Mouse (Mus musculus): ENCODE results near the gene Plcb4. TPM values are rescaled to one million over a fixed set of nuclear protein-coding genes. Genes with fewer than 3 reads are reported as not detected.
"Not testable (repeated sequence)": the region's sequence is repeated elsewhere in the genome, so short reads cannot be mapped to it uniquely, and the experiment has no call there.

The Plcb4 gene
- polyA plus RNA-seq, 1 experiment from 2014 or later, result 28.5 TPM

DNA sequence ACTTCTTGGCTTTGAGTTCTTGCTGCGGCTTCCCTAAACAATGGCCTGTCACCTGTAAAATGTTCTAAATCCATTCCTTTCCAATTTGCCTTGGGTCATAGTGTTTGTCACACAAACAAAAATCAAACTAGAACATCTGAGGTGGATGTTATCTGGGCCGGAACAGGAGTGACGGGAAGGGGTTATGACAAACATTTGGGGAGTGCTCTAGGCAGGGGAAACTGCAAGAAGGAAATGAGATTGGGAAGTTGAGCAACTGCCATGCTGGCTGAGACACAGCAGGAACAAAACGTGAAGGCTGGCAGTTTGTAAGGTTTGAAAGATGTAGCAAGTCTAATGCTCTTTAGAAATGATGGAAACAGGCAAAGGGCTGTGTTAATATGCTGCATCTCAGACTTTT lies 66.6 kb downstream of the Plcb4 start:
- Histone ChIP-seq H3K4me2 (replicated peaks) (no peak overlapping the region), H3K4me1 (peaks cover 14% of the 10 kb centered on the region), H3K27me3 (no peaks in the 10 kb centered on the region), H3K9me3 (no peaks in the 10 kb centered on the region), H3K9ac (replicated peaks) (no peak overlapping the region), H3K27ac (replicated peaks) (no peak overlapping the region), H3K4me3 (no peak overlapping the region), H3K36me3 (no peaks in the 10 kb centered on the region)
- WGBS, result 83% methylated on average over 4 of the region's 4 CpGs
- no peak for ATAC-seq (ENCODE audit: low FRiP score, low read depth)

DNA sequence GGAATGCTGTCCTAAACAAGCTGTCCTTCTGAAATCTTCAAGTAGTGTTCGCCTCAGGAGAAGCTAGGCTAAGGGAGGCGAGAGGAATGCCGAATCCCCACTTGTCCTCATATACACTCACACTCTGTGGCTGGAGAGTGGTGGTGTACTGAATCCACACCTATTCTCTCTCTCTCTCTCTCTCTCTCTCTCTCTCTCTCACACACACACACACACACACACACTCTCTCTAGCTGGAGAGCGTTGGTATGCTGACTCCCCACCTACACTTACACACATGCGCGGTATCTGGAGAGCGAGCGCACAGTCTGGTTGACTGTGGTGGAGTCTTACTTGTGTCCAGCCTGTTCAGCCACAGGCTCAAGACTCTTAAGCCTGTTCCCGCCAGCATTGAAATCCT lies 68.3 kb downstream of the Plcb4 start:
- H3K4me2 ChIP-seq (replicated peaks), result no peak overlapping the region
- H3K27ac ChIP-seq (replicated peaks), result no peak overlapping the region
- WGBS, result 89% methylated on average over 9 of the region's 9 CpGs
- H3K9me3 ChIP-seq, result no peaks in the 10 kb centered on the region
- H3K4me3 ChIP-seq, result no peak overlapping the region
- peaks cover 7% of the 10 kb centered on the region for H3K4me1 ChIP-seq
- H3K36me3 ChIP-seq, result no peaks in the 10 kb centered on the region
- no peak overlapping the region for H3K9ac ChIP-seq (replicated peaks)
- no peaks in the 10 kb centered on the region for H3K27me3 ChIP-seq
- ATAC-seq (ENCODE audit: low FRiP score, low read depth), result no peak

DNA sequence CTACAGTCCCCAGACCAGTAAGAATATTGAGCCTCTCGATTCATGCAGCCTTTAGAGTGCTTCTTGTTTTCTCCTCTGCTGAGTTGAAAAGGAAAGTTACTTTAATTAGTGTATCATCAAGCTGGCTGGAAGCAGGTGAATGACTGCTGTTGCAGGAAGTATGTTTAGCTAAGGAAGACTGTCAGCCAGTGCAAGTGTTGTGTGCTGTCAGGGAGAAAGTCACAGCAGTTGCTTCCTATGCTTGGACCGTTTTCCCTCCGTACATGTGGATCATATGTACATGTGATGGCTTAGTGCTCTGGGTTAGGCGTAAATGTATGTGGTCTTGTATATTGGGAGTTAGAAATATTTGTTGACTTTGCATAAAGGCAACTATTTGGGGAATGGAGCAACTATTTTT lies 69.1 kb downstream of the Plcb4 start:
- no peaks in the 10 kb centered on the region for H3K27me3 ChIP-seq
- 93% methylated on average over 4 of the region's 4 CpGs for WGBS
- H3K36me3 ChIP-seq, result no peaks in the 10 kb centered on the region
- no peak overlapping the region for H3K4me2 ChIP-seq (replicated peaks)
- no peak overlapping the region for H3K27ac ChIP-seq (replicated peaks)
- H3K4me1 ChIP-seq, result no peaks in the 10 kb centered on the region
- ATAC-seq (ENCODE audit: low FRiP score, low read depth), result no peak
- no peaks in the 10 kb centered on the region for H3K9me3 ChIP-seq
- H3K4me3 ChIP-seq, result no peak overlapping the region
- no peak overlapping the region for H3K9ac ChIP-seq (replicated peaks)

DNA sequence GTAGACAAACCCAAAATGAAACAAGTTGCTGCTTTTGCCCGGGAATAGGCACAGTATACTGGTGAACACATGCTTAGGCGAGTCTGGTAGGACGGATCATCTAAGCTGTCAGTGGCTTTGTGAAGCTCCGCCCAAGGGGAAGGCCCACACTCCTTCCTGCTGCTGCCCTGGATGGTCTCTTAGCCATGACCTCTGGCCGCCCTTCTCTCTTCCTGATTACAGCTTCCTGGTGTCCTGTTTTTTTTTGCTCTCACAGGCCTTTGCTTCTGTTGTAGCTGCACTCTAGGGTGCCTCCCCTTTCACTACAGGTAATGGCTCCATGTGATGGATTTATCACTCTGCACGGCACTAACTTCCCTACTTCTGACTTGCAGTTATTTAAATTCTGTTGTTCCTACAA lies 72.8 kb downstream of the Plcb4 start:
- H3K9me3 ChIP-seq, result no peaks in the 10 kb centered on the region
- H3K4me1 ChIP-seq, result peaks cover 11% of the 10 kb centered on the region
- no peak overlapping the region for H3K27ac ChIP-seq (replicated peaks)
- H3K4me3 ChIP-seq, result no peak overlapping the region
- no peak for ATAC-seq (ENCODE audit: low FRiP score, low read depth)
- WGBS, result 66% methylated on average over 6 of the region's 6 CpGs
- H3K9ac ChIP-seq (replicated peaks), result no peak overlapping the region
- H3K4me2 ChIP-seq (replicated peaks), result no peak overlapping the region
- no peaks in the 10 kb centered on the region for H3K36me3 ChIP-seq
- H3K27me3 ChIP-seq, result no peaks in the 10 kb centered on the region

DNA sequence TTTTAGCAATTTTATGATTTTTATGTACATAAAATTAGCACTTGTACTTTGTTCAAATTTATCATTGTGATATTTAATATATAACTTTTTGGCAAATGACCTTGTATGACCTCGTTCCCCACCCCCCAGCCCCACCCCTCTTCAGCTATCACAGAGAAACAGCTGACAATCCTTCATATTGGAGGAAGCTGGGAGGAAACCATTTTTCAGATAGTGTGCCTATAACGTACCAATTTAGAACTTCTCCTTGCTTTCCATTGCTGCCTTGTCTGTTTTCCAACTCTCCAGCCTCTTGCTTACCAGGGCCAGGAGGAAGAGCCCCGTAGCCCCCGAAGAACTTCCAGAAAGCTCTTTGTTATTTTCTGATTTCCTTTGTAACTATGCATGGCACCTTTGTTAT lies 73.8 kb downstream of the Plcb4 start:
- no peak overlapping the region for H3K4me3 ChIP-seq
- H3K9me3 ChIP-seq, result no peaks in the 10 kb centered on the region
- H3K27ac ChIP-seq (replicated peaks), result no peak overlapping the region
- WGBS, result 72% methylated on average over 4 of the region's 4 CpGs
- no peak for ATAC-seq (ENCODE audit: low FRiP score, low read depth)
- no peak overlapping the region for H3K9ac ChIP-seq (replicated peaks)
- no peaks in the 10 kb centered on the region for H3K27me3 ChIP-seq
- H3K4me2 ChIP-seq (replicated peaks), result no peak overlapping the region
- peaks cover 11% of the 10 kb centered on the region for H3K4me1 ChIP-seq
- H3K36me3 ChIP-seq, result no peaks in the 10 kb centered on the region

DNA sequence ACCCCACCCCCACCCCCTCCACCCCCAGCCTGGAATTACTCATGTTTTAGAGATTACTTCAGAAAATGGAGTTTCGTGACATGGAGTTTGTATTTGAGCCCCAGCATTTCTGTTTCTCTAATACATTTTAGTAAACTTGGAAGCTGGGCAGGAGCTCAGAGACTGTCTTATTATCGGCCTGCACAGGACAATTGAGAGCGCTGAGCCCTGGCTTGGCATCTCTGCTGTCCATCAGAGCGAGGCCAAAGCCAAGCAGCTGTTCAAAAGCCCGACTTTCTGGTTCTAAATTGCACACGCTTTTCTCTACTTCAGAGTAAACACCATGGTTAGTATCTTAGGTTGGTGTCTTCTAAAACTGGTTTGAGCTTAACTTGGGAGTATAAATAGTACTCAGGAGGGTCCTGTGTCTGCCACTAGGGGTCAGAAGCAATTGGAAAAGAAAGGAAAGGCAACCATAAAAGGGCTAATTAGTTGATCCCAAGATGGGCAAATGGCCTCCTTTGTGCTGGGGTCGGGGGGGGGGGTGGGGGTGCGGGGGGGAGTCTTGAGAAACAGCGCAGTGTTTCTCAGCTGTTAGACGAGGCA lies 75.2 kb downstream of the Plcb4 start:
- Histone ChIP-seq H3K9ac (replicated peaks) (no peak overlapping the region), H3K9me3 (no peaks in the 10 kb centered on the region), H3K27me3 (no peaks in the 10 kb centered on the region), H3K4me3 (no peak overlapping the region), H3K36me3 (no peaks in the 10 kb centered on the region), H3K27ac (replicated peaks) (no peak overlapping the region), H3K4me1 (peaks cover 11% of the 10 kb centered on the region), H3K4me2 (replicated peaks) (no peak overlapping the region)
- ATAC-seq (ENCODE audit: low FRiP score, low read depth), result no peak
- 45% methylated on average over 10 of the region's 10 CpGs for WGBS

DNA sequence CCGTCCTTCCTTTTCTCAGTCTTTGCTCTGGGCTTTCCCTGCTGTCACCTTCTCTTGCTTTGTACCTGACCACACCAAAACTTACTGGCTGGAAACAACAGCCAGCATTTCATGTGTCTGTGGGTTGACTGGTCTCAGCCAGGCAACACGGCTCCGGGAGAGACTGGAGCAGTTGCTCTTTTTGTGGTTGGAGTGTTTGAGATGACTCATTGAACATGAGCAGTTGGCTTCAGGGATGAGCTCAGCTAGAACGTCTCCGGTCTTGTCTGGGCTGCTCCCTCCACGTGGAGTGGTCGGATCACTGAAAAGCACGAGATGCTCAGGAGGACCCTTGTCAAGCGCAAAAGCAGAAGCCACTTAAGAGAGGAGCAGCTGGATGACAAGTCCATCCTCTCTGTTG lies 78.7 kb downstream of the Plcb4 start:
- WGBS, result 91% methylated on average over 9 of the region's 9 CpGs
- H3K4me1 ChIP-seq, result peaks cover 11% of the 10 kb centered on the region
- H3K9me3 ChIP-seq, result no peaks in the 10 kb centered on the region
- ATAC-seq (ENCODE audit: low FRiP score, low read depth), result no peak
- no peak overlapping the region for H3K27ac ChIP-seq (replicated peaks)
- H3K27me3 ChIP-seq, result no peaks in the 10 kb centered on the region
- H3K4me3 ChIP-seq, result no peak overlapping the region
- no peak overlapping the region for H3K4me2 ChIP-seq (replicated peaks)
- H3K36me3 ChIP-seq, result no peaks in the 10 kb centered on the region
- no peak overlapping the region for H3K9ac ChIP-seq (replicated peaks)

DNA sequence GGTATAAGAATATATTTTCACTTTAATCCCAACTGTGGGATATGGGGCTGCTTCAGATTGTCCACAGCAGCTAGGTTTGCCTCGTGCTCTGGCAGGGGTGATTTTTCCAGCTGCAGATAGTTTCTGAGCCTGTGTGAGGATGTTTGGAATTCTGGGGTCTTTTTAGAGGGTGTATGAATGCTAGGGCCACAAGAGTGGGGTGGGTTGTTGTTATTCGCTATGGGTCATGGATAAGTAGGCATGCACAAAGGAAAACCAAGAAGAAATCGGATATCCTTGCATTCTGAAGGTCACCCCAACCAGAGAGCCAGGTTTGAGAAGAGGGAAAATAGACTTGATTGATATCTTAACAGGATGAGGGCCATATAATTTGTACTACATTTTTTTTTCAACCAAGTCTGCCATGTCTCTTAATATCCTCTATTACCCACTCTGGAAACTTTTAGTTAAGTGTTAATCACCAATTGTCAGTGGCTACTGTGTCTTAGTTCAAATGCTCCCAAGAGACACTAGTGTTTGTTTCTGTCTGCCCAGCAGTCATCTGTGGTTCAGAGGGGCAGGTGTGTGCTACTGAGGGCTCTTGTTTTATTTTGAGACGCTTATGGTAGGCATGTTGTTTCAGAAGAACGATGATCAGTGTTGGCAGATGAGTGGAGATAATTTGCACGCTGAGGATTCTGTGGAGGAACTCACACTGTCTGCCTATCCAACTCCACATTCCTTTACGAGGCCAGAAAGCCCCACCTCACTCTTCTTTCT lies 79.4 kb downstream of the Plcb4 start:
- not testable (repeated sequence) for H3K9me3 ChIP-seq; ATAC-seq (ENCODE audit: low FRiP score, low read depth); H3K4me3 ChIP-seq; H3K9ac ChIP-seq (replicated peaks); H3K27ac ChIP-seq (replicated peaks); H3K4me2 ChIP-seq (replicated peaks); H3K36me3 ChIP-seq; H3K27me3 ChIP-seq
- WGBS, result 85% methylated on average over 7 of the region's 7 CpGs
- H3K4me1 ChIP-seq, result peaks cover 18% of the 10 kb centered on the region

DNA sequence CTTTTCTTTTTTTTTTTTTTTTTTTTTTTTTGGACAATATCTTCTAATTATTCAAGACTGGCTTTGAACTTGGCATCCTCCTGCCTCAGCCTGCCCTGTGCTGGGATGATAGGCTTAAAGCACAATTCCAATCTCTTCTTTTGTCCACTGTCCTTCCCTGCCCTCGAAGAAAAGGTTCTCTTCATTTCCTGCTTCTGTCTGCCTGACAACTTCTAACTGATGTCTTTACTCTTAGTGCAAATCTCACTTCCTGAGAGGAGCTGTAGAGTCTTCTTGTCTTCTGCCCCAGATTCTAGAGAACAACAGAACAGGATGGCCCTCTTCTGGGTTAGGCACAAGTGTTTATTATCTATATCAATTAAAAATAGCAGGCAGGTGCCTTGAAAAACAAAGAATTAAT lies 80.1 kb downstream of the Plcb4 start:
- Histone ChIP-seq H3K36me3 (no peaks in the 10 kb centered on the region), H3K9ac (replicated peaks) (no peak overlapping the region), H3K27me3 (no peaks in the 10 kb centered on the region), H3K9me3 (no peaks in the 10 kb centered on the region), H3K4me1 (peaks cover 22% of the 10 kb centered on the region), H3K4me2 (replicated peaks) (no peak overlapping the region), H3K27ac (replicated peaks) (no peak overlapping the region), H3K4me3 (no peak overlapping the region)
- ATAC-seq (ENCODE audit: low FRiP score, low read depth), result no peak
- WGBS, result 74% methylated on average over 1 of the region's 1 CpGs

DNA sequence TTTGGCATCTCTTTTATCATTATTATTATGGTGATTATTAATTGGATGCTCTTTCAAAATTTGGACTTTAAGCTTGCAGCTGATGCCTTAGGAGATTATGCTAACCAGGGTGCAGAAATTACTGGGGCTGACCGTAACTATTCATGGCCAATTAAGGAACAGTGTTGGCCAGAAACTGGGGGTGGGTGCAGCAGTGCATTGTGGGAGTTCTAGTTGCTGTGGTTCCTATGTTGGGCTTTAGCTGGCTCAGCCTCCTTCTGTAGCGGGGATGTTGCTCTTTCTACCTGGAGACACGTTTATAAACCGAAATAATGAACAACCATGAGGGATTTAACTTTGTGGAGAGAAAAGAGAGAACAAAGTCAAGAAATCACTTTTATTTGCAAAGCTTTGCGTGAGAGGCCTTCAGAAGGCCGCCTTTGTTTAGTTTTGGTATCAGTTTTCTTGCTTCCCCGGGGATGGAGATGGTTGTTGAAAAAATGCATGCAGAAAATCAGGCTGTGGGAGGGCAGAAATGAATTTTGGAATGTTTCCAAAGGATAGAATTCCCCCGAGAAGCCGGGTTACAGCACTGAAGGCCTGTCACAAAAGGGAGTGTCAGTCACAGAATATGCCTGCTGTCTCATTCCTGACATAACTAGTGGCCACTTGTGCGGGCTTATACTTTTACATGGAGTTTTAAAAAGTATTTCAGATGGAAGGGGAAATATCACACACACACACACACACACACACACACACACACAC lies 84.3 kb downstream of the Plcb4 start:
- Histone ChIP-seq H3K4me2 (replicated peaks) (no peak overlapping the region), H3K9me3 (no peaks in the 10 kb centered on the region), H3K27me3 (no peaks in the 10 kb centered on the region), H3K27ac (replicated peaks) (peak overlapping the region; percentile 67), H3K4me1 (peaks cover 20% of the 10 kb centered on the region), H3K36me3 (no peaks in the 10 kb centered on the region), H3K9ac (replicated peaks) (0 out of 2 replicates have a peak overlapping the region, but pooled peaks have one; percentile 4), H3K4me3 (no peak overlapping the region)
- WGBS, result 51% methylated on average over 10 of the region's 10 CpGs
- ATAC-seq (ENCODE audit: low FRiP score, low read depth), result peak; percentile 60

DNA sequence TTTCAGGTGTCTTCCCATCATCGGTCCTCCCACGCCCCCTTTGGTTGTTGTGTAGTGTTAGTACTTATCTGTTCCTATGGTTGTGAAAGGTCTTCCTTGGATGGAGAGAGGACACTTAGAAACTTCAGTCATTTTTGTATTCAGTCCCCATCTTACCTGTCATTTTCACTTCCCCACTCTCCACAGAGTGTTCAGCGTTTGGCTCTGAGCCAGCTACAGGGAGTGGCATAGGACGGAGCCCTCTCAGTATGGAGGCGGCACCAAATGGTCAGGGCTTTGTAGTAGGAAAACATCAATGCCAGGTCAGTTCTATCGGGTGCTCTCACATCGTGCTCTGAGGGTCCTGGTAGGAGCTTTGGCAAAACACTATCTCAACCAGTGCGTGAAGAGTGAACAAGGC lies 85.9 kb downstream of the Plcb4 start:
- no peak overlapping the region for H3K4me2 ChIP-seq (replicated peaks)
- H3K4me1 ChIP-seq, result peaks cover 20% of the 10 kb centered on the region
- H3K4me3 ChIP-seq, result no peak overlapping the region
- H3K9me3 ChIP-seq, result no peaks in the 10 kb centered on the region
- WGBS, result 87% methylated on average over 8 of the region's 8 CpGs
- no peaks in the 10 kb centered on the region for H3K36me3 ChIP-seq
- no peaks in the 10 kb centered on the region for H3K27me3 ChIP-seq
- ATAC-seq (ENCODE audit: low FRiP score, low read depth), result peak; percentile 41; the same call in 1 of the 2 replicates
- no peak overlapping the region for H3K27ac ChIP-seq (replicated peaks)
- H3K9ac ChIP-seq (replicated peaks), result no peak overlapping the region

DNA sequence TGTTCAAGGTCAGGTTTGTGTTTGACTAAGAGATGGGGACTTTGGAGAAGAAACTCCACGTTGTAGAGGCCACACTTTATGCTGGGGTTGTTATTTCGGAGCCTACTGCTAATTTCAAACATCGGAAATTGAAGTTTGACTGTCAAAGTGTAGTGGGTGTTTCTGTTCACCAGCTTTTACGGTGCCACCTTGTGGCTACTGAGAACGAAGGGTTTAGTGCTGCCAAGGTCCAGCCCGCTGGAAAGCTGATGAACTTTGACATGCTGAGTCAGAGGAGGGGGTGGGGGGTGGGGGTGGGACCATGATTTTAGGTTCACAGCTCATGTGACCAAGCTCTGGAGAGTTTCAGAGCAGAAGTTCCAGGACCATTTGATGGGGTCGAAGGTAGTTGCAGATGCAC lies 86.3 kb downstream of the Plcb4 start:
- ATAC-seq (ENCODE audit: low FRiP score, low read depth), result no peak; the same call in 1 of the 2 replicates

More for the DNA sequence above, 86.3 kb downstream of the Plcb4 start:
- no peak overlapping the region for H3K27ac ChIP-seq (replicated peaks)
- no peaks in the 10 kb centered on the region for H3K27me3 ChIP-seq
- H3K9me3 ChIP-seq, result no peaks in the 10 kb centered on the region
- no peak overlapping the region for H3K4me2 ChIP-seq (replicated peaks)
- 60% methylated on average over 7 of the region's 7 CpGs for WGBS
- peaks cover 20% of the 10 kb centered on the region for H3K4me1 ChIP-seq
- H3K9ac ChIP-seq (replicated peaks), result no peak overlapping the region
- no peak overlapping the region for H3K4me3 ChIP-seq
- no peaks in the 10 kb centered on the region for H3K36me3 ChIP-seq
